Mouse (Mus musculus) activated CD4-positive, CD25-positive, alpha-beta regulatory T cell (primary cell): ENCODE data around the gene Ovol2. TPM values are rescaled to one million over a fixed set of nuclear protein-coding genes. Genes with fewer than 3 reads are reported as not detected.

Source experiments
- polyA plus RNA-seq, 2 experiments: library from polyadenylated mRNA; unstranded; fragments of 100-300 nt; shearing (Covaris generic); gene quantifications; one replicate each; pipeline ENCODE4 v1.2.1; 2017

Ovol2 gene
- polyA plus RNA-seq: under 1 TPM in 1 of 2 experiments, not detected in 1; 0.18 TPM

GRCm38 (mm10) chr2:144331401-144332302, at the start of gene Ovol2:
Ovol2 (minus strand) TSS chr2:144332146.

GRCm38 (mm10) chr2:144368400-144369019, 36.6 kb upstream of the Ovol2 start, which contains the start of the genes Kat14 and Pet117:
Kat14 (plus strand) TSS chr2:144368983.
Pet117 (plus strand) TSS chr2:144368996.

DNA sequence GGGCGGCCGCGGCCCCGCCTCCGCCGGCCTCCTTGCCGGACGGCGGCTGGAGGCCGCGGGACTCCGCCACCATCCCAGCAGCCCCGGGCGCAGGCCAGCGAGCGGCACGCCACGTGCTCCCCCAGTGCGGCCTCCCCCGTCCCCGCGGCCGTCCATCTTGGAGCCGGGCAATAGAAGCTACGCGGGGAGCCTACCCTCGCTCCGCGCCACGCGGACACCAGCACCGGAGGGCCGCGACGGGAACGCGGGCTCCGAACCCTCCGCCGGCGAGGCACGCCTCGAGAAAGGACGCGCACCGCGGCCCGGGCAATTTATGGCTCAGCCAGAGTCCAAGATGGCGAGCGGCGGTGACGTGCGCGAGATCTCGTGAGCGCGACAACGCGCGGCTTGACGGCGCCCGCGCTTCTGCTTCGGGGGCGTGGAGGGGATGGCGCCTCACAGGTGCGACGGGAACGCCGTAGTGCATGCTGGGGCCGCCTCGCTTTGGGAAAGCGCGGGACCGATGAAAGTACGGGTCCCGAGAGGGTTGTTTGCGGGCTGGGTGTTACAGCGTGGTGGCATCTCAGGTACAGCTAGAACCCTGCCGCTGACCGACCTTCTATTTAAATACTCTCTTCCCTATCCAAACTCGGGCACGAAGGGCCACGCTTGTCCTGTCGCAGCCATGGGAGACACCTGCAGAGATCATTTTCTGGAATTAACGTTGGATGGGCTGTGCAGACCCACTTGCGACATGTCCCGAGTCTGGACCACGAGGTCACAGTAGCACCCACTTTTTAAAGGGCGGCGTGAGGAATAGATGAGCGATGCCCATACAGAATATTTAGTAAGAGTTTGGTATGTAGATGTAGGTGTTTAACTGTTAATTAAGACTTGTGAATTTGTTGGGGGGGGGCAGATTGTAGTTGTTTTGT, 61.2 kb downstream of the Ovol2 start, which contains the start of the genes Mgme1 and Snx5:
TSS of gene Mgme1 (plus strand) at position 157 of the 914 bp plus-strand sequence.
TSS of gene Snx5 (minus strand) at position 400 of the 914 bp plus-strand sequence.

Other genes starting within 250 kb of the Ovol2 start
- gene Mgme1, start 61.5 kb downstream of the Ovol2 start, polyA plus RNA-seq: 1 to 10 TPM; 6.2 to 7.6 TPM
- 100 to 1,000 TPM; 153 to 163 TPM for gene Snx5, start 61.2 kb downstream of the Ovol2 start, polyA plus RNA-seq
- 10 to 100 TPM; 23.4 to 24.7 TPM for gene Kat14, start 36.8 kb upstream of the Ovol2 start, polyA plus RNA-seq
- gene Pet117, start 36.9 kb upstream of the Ovol2 start, polyA plus RNA-seq: 1 to 10 TPM; 2.4 to 5.4 TPM
- gene Dzank1, start 195.3 kb upstream of the Ovol2 start, polyA plus RNA-seq: under 1 TPM; 0.36 to 0.43 TPM
- gene Polr3f, start 195.6 kb upstream of the Ovol2 start, polyA plus RNA-seq: 10 to 100 TPM; 24.7 to 27.9 TPM
- 10 to 100 TPM in 1 of 2 experiments, 1 to 10 TPM in 1; 8.4 to 10.3 TPM for gene Rbbp9, start 218.7 kb upstream of the Ovol2 start, polyA plus RNA-seq
- gene Sec23b, start 224.1 kb upstream of the Ovol2 start, polyA plus RNA-seq: 10 to 100 TPM; 69.0 to 92.1 TPM